Mouse (Mus musculus) left cerebral cortex, postnatal 36 days (tissue): ENCODE data around the gene Tstd2. TPM values are rescaled to one million over a fixed set of nuclear protein-coding genes. Genes with fewer than 3 reads are reported as not detected.

ENCODE experiments used
- DNase-seq, 2 experiments: peaks; one replicate each; pipeline ENCODE4 v3.0.0; 2021 to 2022; ENCODE audit warnings: low spot score in 2 of 2, mixed read lengths in 1 of 2
- intact Hi-C: fragments of 180-260 bp; cut with DNase I; formaldehyde crosslinking; loops from one replicate; pipeline ENCODE4 v1.15.1; 2025
- total RNA-seq, 2 experiments: library from RNA; stranded (reverse); gene quantifications; 2 replicates each; pipeline ENCODE4 v1.2.3; 2021

The Tstd2 gene
- total RNA-seq: 10 to 100 TPM; 14.3 to 21.4 TPM

- intact Hi-C loops: loop anchor here (10.0 kb wide), 1 partner anchor 1114 kb away; no protein-coding TSS in a partner anchor
- DNase-seq: peak; percentile 93 to 96
Measured at GRCm38 (mm10) chr4:46138287-46139222, at the start of gene Tstd2, which contains the start of gene Ncbp1. Gene Tstd2 (minus strand): TSS chr4:46138694. Gene Ncbp1 (plus strand): TSS chr4:46138613.

DNA sequence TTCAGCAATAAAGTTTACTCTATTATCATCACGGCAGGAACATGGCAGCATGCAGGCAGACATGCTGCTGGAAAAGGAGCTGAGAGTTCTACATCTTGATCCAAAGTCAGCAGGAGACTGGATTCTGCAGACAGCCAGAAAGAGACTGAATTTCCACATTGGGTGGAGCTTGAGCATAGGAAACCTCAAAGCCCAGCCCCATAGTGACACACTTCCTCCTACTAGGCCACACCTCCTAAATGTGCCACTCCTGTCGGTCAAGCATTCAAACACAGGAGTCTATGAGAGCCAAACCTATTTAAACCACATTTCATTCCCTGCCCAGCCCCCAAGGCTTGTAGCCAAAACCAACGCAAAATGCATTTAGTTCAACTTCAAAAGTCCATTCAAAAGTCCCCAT is 48.0 kb upstream of the Tstd2 start:
- DNase-seq: no peak
- intact Hi-C loops: no loop called here

GRCm38 (mm10) chr4:46185890-46186289 is 47.4 kb upstream of the Tstd2 start:
- intact Hi-C loops: no loop called here
- DNase-seq: no peak

DNA sequence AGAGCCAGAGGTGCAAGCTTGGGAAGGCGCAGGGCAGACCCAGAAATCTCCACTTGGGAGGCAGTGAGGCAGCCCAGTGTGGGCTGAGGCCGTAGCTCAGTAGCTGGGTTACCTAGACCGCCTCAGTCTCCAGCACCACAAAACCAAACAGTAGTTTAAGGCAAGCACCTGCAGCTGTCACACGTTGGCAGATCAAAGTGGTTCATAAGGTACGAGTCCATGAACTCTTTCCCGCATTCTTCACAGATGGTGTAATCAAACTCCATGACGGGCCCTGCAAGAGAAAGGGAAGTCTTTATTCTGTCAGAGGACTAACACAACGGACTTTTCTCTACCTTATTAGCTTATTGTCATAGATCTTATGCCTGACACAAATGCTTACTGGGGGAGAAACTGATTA is 46.9 kb upstream of the Tstd2 start:
- intact Hi-C loops: no loop called here
- no peak for DNase-seq

GRCm38 (mm10) chr4:46182181-46182580 is 43.7 kb upstream of the Tstd2 start:
- no peak for DNase-seq
- intact Hi-C loops: no loop called here

GRCm38 (mm10) chr4:46181168-46181567 is 42.7 kb upstream of the Tstd2 start:
- intact Hi-C loops: no loop called here

GRCm38 (mm10) chr4:46177496-46177895 is 39.0 kb upstream of the Tstd2 start:
- DNase-seq: no peak
- intact Hi-C loops: no loop called here

More at GRCm38 (mm10) chr4:46181168-46181567, 42.7 kb upstream of the Tstd2 start:
- DNase-seq: no peak

DNA sequence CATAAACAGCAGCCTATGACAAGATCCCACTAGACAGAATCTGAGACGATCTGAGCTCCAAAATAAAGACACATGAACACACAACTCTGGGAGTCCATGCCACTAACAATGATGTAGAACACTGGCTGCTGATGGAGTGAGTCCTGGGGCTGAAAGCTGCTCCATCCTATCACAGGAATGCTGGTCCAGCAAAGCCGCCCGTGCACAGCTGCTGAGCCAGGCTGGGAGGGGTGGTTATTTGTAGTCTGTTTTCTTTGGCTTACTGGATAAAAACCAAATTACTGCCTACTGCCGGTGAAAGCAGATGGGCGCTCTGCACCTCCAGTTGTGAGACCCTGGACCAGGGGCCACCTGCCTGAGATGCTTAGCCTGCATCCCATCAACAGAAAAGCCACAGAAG is 38.5 kb upstream of the Tstd2 start:
- intact Hi-C loops: no loop called here

GRCm38 (mm10) chr4:46176313-46176712 is 37.8 kb upstream of the Tstd2 start:
- DNase-seq: no peak
- intact Hi-C loops: no loop called here

More for the DNA sequence above, 38.5 kb upstream of the Tstd2 start:
- DNase-seq: peak in 1 of 2 experiments; percentile 21

DNA sequence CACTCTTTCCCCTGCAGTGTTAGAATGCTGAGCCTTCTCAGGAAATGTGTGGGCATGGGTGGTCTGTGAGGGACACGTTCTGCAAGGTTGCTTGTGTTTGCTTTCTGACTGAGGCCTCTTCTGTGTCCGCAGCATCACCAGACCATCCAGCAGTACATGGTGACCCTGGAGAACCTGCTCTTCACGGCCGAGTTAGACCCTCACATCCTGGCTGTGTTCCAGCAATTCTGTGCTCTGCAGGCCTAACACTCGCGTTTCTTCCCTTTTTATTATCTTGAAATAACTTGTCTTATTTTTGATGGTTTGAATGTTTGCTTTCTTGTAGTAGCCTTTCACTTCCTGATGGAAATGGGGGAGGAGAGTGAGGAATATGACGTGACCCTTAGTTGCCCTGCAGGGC is 33.3 kb upstream of the Tstd2 start:
- no peak for DNase-seq
- intact Hi-C loops: no loop called here

DNA sequence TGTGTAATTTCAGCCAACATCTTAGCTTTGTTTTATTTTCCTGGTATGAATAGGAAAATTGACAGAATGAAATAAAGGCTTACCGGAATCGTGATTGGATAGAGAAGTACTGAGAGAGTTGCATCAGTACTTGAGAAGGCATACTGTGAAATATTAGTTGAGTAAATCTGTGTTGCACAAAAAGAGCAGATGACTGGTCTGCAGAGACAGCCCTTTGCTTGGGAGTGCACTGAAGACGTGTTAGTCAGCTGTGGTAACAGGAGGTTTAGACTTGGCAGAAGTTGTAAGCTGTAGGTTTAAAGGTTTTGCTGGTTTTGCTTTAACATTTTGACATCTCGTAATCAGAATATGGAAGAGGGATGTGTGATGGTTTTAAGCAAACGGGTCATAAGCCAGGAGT is 27.3 kb upstream of the Tstd2 start:
- no peak for DNase-seq
- intact Hi-C loops: no loop called here

DNA sequence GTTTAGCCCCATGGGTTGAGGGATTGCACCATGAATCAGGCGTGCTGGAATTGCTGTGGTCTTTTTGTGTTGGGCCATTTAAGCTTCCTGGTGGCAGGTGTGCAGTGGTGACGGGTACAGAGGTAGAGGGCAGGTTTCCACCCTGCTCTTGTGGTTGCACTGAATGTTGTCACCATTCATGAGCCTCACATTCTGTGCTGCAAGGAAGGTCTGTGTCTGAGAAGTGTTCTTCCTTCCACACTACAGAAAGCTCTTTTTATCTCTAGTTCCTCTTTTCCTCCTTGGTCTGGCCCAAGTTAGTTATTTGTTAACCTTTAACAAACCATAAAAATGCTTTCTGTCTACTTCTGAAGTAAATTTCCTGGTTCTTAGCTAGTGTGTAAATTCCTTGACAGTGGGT is 25.5 kb upstream of the Tstd2 start:
- intact Hi-C loops: no loop called here
- no peak for DNase-seq

DNA sequence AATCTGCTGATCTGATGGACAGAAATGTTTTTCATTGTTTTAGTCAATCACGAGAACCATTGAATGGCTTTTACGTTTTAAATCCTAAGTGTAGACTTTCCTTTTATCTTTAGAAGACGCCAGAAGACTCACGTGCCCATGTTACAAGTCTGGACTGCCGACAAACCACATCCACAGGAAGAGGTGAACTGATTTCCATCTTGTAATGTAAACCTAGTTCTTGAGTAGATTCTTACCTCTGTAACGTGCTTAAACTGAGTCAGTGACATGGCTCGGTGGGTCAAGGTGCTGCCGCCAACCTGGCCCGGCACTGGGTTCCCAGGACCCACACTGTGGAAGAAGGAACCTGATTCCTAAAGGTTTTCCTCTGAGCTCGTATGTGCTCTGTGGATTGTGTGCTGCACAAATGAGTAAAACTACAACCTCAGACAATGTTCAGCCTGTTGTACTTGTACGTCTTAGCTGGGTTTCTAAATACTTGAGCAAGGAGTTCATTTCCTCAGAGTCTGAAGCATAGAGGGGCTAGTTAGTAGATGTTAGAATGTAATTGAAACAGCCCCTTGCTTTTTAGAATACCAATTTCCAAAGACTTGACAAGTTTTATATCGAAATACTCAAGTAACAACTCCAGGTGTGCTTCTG is 13.5 kb upstream of the Tstd2 start:
- DNase-seq: no peak
- intact Hi-C loops: no loop called here

DNA sequence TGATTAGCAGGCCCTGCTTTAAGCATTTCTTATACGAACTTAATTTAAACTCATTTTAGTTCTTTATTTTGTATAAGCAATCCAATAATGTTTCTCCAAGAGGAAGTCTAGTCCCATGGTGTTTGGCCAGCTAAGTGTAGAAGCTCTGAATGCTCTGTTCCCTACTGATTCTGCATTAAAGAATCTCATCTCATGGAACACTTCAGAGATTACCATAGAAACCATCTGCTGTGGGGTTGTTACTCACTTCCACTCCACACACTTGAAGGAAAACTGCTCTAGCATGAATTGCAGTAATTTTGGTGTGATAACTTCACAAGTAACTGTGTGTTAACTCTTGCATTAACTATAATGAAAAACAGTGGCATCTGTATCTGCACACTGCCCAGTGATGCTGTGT is 8.4 kb upstream of the Tstd2 start:
- intact Hi-C loops: no loop called here
- DNase-seq: no peak

GRCm38 (mm10) chr4:46144323-46144722 is 5.8 kb upstream of the Tstd2 start:
- DNase-seq: no peak
- intact Hi-C loops: no loop called here

DNA sequence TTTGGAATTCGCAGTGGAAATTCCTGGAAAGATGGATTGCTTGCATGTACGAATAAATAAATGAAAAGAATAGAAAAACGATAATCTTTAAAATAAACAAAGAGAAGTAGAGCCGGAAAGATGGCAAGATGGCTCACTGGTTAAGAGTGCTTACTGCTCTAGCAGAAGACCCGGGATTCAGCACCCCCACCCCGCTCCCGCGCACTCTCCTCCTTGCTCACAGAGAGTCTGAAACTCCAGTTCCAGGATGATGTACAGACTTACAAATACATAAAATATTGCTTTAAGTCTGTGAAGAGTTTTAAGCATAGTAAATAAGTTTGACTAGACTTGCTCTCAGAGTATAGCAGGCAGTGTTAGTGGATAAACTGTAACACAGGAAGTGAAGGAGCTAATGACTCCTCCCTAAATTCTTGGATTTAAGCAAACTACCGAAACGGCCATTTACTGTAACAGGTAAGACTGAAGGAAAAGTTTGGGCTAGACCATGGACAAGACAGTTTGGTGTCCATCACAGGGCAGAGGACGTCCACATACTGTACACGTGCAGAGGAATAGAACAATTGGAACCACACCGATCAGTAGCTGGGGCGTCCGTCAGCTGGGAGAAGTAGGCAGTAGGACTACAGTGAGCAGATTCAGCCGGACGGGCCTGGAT is 736 bp downstream of the Tstd2 start:
- intact Hi-C loops: loop anchor here (10.0 kb wide), 1 partner anchor 1113 kb away; no protein-coding TSS in a partner anchor
- DNase-seq: no peak

- intact Hi-C loops: loop anchor here (10.0 kb wide), 1 partner anchor 1107 kb away; no protein-coding TSS in a partner anchor
- no peak for DNase-seq
Measured at GRCm38 (mm10) chr4:46131791-46132190, 6.7 kb downstream of the Tstd2 start.

- DNase-seq: no peak
- intact Hi-C loops: loop anchor here (10.0 kb wide), 1 partner anchor 1105 kb away; no protein-coding TSS in a partner anchor
Measured at GRCm38 (mm10) chr4:46130221-46130620, 8.3 kb downstream of the Tstd2 start.

GRCm38 (mm10) chr4:46129311-46130004 is 9.0 kb downstream of the Tstd2 start:
- DNase-seq: no peak
- intact Hi-C loops: loop anchor here (5.0 to 10.0 kb wide), 3 partner anchors 157 to 1105 kb away; no protein-coding TSS in a partner anchor
